Mouse (Mus musculus) liver, embryonic 13.5 days (tissue): ENCODE data around the gene Neu2. TPM values are rescaled to one million over a fixed set of nuclear protein-coding genes. Genes with fewer than 3 reads are reported as not detected.

Source experiments
- ATAC-seq: fragments of 200-750 bp; cut with Nextera tagmentation; 2 replicates; pipeline ENCODE4 v1.8.0; 2017; ENCODE audit warnings: low read depth, mild to moderate bottlenecking, moderate number of reproducible peaks, moderate library complexity
- DNase-seq: peaks from one replicate; pipeline ENCODE4 v3.0.0; 2022
- H3K27ac ChIP-seq: fragments of 300-500 bp; sonication (generic); 2 replicates; pipeline ENCODE4 v1.5.1; 2015; ENCODE audit warnings: moderate library complexity, mild to moderate bottlenecking, inconsistent platforms
- H3K27me3 ChIP-seq: fragments of 300-500 bp; sonication (generic); 2 replicates; pipeline ENCODE4 v1.6.1; 2015; ENCODE audit warnings: mild to moderate bottlenecking, inconsistent platforms
- H3K36me3 ChIP-seq: fragments of 300-500 bp; sonication (generic); 2 replicates; pipeline ENCODE4 v1.6.1; 2015; ENCODE audit warnings: mild to moderate bottlenecking, inconsistent platforms
- H3K4me1 ChIP-seq: fragments of 300-500 bp; sonication (generic); replicated peaks from 2 replicates; pipeline ENCODE4 v1.6.1; 2015; ENCODE audit warnings: inconsistent platforms
- H3K4me2 ChIP-seq: fragments of 300-500 bp; sonication (generic); 2 replicates; pipeline ENCODE4 v1.6.1; 2015; ENCODE audit warnings: inconsistent platforms, mild to moderate bottlenecking, moderate library complexity
- H3K4me3 ChIP-seq: fragments of 300-500 bp; sonication (generic); replicated peaks from 2 replicates; pipeline ENCODE4 v1.5.1; 2015; ENCODE audit warnings: mild to moderate bottlenecking, inconsistent platforms
- H3K9ac ChIP-seq: fragments of 300-500 bp; sonication (generic); 2 replicates; pipeline ENCODE4 v1.6.1; 2015; ENCODE audit warnings: mild to moderate bottlenecking, inconsistent platforms
- H3K9me3 ChIP-seq: fragments of 300-500 bp; sonication (generic); replicated peaks from 2 replicates; pipeline ENCODE4 v1.6.1; 2016; ENCODE audit warnings: inconsistent platforms
- WGBS: fragments of 180-500 bp; shearing (Covaris S2); methylation state at CpG from one replicate; pipeline ENCODE4 v1.1.7; 2015; ENCODE audit not compliant: insufficient replicate concordance; 5-methylcytosine and 5-hydroxymethylcytosine counted together
- polyA plus RNA-seq: library from polyadenylated mRNA; unstranded; fragments of >200 nt; fragmentation: Nextera tagmentation; extraction: Ambion mirVana; gene quantifications from 2 replicates; pipeline ENCODE4 v1.2.1, GENCODE M21; 2015

Neu2 gene
- polyA plus RNA-seq, 1 experiment from 2014 or later: 0.75 TPM

DNA sequence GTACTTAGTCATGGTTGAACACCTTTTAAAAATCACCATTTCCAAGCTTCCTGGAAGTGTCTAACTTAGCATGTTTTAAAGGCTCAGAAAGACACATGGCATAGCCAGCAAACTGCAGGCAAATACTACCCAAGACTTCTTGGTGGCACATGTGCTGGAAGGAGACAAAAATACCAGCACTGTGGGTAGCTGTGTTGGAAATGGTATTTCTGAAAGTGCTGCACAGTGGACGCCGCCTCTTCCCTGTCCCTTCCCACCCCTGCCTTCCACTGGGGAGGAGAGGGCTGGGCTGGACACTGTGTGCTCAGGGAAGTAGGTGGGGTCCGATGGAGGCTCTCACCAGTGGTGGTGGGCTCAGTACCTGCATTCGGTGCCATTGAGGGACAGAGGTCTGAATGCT, 4.2 kb upstream of the Neu2 start:
- Histone ChIP-seq H3K9me3 (no peaks in the 10 kb centered on the region), H3K4me1 (peaks cover 9% of the 10 kb centered on the region), H3K27me3 (peaks cover 44% of the 10 kb centered on the region), H3K4me2 (no peak overlapping the region), H3K9ac (no peak overlapping the region), H3K27ac (no peak overlapping the region), H3K4me3 (no peak overlapping the region), H3K36me3 (no peaks in the 10 kb centered on the region)
- DNase-seq: no peak
- 62% methylated on average over 4 of the region's 4 CpGs for WGBS
- no peak for ATAC-seq

- H3K36me3 ChIP-seq: no peaks in the 10 kb centered on the region
- H3K4me2 ChIP-seq: no peak overlapping the region
- H3K27me3 ChIP-seq: peaks cover 66% of the 10 kb centered on the region
- DNase-seq: no peak
- H3K27ac ChIP-seq: no peak overlapping the region
- H3K4me3 ChIP-seq: no peak overlapping the region
- ATAC-seq: no peak
- H3K9ac ChIP-seq: no peak overlapping the region
- H3K9me3 ChIP-seq: no peaks in the 10 kb centered on the region
- H3K4me1 ChIP-seq: peaks cover 9% of the 10 kb centered on the region
- 41% methylated on average over 6 of the region's 6 CpGs for WGBS
Observed at GRCm38 (mm10) chr1:87507857-87508256, 1.8 kb upstream of the Neu2 start.

- no peak for DNase-seq
- no peaks in the 10 kb centered on the region for H3K36me3 ChIP-seq
- H3K4me2 ChIP-seq: peak overlapping the region; percentile 75
- H3K4me3 ChIP-seq: peak overlapping the region; percentile 59
- no peak for ATAC-seq
- 17% methylated on average over 26 of the region's 26 CpGs for WGBS
- H3K9ac ChIP-seq: no peak overlapping the region
- H3K27ac ChIP-seq: no peak overlapping the region
- H3K27me3 ChIP-seq: peaks cover 66% of the 10 kb centered on the region
- H3K9me3 ChIP-seq: no peaks in the 10 kb centered on the region
- peaks cover 9% of the 10 kb centered on the region for H3K4me1 ChIP-seq
Observed at GRCm38 (mm10) chr1:87508591-87509560, 813 bp upstream of the Neu2 start.

DNA sequence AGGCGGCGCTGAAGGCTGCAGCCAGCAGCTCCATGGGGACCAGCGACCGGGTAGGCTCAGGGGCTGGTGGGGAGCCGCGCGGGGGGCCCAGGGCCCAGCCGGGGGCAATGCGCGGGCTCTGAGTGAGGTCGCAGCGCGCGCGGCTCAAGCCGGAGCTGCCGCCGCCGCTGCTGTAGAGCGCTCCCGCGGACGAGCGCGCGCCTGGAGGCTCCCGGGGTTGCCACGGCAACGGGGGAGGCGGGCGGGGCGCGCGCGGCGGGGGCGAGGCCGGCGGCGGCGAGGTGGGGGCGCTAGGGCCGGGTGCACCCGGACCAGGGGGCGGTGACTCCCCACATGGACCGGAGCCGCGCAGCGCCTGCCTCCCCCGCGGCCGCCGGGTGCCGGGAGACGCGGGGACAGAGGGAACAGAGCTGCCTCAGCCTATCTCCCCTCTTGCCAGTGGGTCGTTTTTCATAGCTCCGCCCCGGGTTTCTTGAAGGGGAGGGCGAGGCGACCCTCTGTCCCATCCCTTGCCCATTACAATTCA, 540 bp downstream of the Neu2 start:
- DNase-seq: no peak
- 0 out of 2 replicates have a peak, but pooled peaks have one; percentile 20 for ATAC-seq
- Histone ChIP-seq H3K4me1 (peaks cover 9% of the 10 kb centered on the region), H3K9me3 (no peaks in the 10 kb centered on the region), H3K27ac (no peak overlapping the region), H3K9ac (peak overlapping the region; percentile 36; the same call in 1 of the 2 replicates), H3K4me2 (peak overlapping the region; percentile 75), H3K27me3 (peaks cover 63% of the 10 kb centered on the region), H3K4me3 (peak overlapping the region; percentile 59), H3K36me3 (no peaks in the 10 kb centered on the region)
- under 1% methylated on average over 50 of the region's 61 CpGs for WGBS

GRCm38 (mm10) chr1:87510845-87511244, 1.2 kb downstream of the Neu2 start:
- Histone ChIP-seq H3K4me3 (0 out of 2 replicates have a peak overlapping the region, but pooled peaks have one; percentile 59), H3K4me1 (peaks cover 9% of the 10 kb centered on the region), H3K9me3 (no peaks in the 10 kb centered on the region), H3K36me3 (no peaks in the 10 kb centered on the region), H3K27ac (no peak overlapping the region), H3K27me3 (peaks cover 59% of the 10 kb centered on the region), H3K4me2 (no peak overlapping the region; the same call in 1 of the 2 replicates), H3K9ac (no peak overlapping the region)
- DNase-seq (no peak), ATAC-seq (no peak)
- WGBS: 23% methylated on average over 5 of the region's 5 CpGs

- no peaks in the 10 kb centered on the region for H3K4me1 ChIP-seq
- H3K36me3 ChIP-seq: no peaks in the 10 kb centered on the region
- no peak for DNase-seq
- no peak overlapping the region for H3K27ac ChIP-seq
- H3K27me3 ChIP-seq: no peaks in the 10 kb centered on the region
- ATAC-seq: no peak
- H3K4me2 ChIP-seq: no peak overlapping the region
- H3K9ac ChIP-seq: no peak overlapping the region
- no peak overlapping the region for H3K4me3 ChIP-seq
- H3K9me3 ChIP-seq: no peaks in the 10 kb centered on the region
Observed at GRCm38 (mm10) chr1:87520467-87520866, 10.8 kb downstream of the Neu2 start.

DNA sequence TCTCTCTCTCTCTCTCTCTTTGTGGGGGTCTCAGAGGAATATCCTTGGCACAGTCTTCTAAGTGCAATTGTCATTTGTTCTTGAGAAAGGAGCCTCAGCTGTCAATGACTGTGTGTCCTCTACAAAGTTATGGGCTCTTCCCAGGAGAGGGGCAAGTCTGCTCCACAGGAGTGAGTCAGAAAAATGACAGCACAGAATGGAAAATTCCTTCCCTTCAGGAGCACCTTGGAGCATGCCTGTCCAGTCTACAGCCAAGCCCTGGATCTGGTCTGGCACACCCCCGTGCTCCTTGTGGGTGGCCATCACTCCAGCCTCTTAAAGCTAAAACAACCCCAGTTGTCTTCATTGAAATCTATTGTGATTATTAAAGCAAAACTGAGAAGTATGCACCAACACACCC, 11.8 kb downstream of the Neu2 start:
- H3K4me1 ChIP-seq: no peaks in the 10 kb centered on the region
- no peak overlapping the region for H3K4me2 ChIP-seq
- no peak overlapping the region for H3K9ac ChIP-seq
- no peak overlapping the region for H3K27ac ChIP-seq
- DNase-seq (no peak), ATAC-seq (no peak)
- H3K27me3 ChIP-seq: no peaks in the 10 kb centered on the region
- 45% methylated on average over 1 of the region's 1 CpGs for WGBS
- no peaks in the 10 kb centered on the region for H3K9me3 ChIP-seq
- no peak overlapping the region for H3K4me3 ChIP-seq
- no peaks in the 10 kb centered on the region for H3K36me3 ChIP-seq

DNA sequence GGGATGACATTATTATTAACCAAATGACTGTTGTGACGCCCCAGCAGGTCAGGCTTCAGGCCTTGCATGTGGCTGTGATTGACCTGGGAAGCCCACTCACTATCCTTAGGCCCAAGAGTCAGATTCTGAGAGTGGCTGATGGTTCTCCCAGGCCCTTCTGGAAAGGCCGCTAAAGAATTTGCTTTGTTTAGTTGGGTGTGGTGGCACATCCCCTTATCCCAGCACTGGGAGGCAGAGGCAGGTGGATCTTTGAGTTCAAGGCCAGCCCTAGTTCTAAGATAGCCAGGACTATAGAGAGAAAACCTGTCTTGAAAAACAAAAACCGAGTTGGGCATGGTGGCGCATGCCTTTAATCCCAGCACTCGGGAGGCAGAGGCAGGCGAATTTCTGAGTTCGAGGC, 15.4 kb downstream of the Neu2 start:
- Histone ChIP-seq H3K4me3 (no peak overlapping the region), H3K27ac (no peak overlapping the region), H3K4me2 (no peak overlapping the region), H3K9ac (no peak overlapping the region), H3K4me1 (no peaks in the 10 kb centered on the region), H3K27me3 (no peaks in the 10 kb centered on the region), H3K36me3 (no peaks in the 10 kb centered on the region), H3K9me3 (no peaks in the 10 kb centered on the region)
- WGBS: 74% methylated on average over 7 of the region's 7 CpGs
- ATAC-seq: no peak
- DNase-seq: no peak

DNA sequence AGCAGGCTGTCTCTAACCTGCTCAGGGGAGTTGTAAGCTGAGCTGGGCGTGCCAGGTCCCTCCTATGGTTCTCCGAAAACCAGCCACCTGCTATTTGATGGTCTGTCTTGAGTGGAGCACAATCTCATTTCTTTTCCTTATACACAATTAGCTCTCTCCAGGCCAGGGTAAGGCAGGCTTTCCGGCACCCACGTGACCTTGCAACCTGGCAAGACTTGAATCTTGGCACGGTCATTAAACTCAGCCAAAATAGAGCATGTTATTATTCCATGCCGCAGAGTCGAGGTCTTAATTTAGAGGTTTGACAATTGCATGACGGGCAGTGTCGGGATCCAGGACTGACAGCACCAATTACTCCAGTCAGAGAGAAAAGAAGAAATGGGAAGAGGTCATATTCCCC, 17.5 kb downstream of the Neu2 start:
- no peak overlapping the region for H3K4me2 ChIP-seq
- H3K9me3 ChIP-seq: no peaks in the 10 kb centered on the region
- no peak for ATAC-seq
- H3K4me3 ChIP-seq: no peak overlapping the region
- no peaks in the 10 kb centered on the region for H3K4me1 ChIP-seq
- 70% methylated on average over 9 of the region's 9 CpGs for WGBS
- H3K27me3 ChIP-seq: no peaks in the 10 kb centered on the region
- no peak overlapping the region for H3K9ac ChIP-seq
- H3K27ac ChIP-seq: no peak overlapping the region
- no peaks in the 10 kb centered on the region for H3K36me3 ChIP-seq
- no peak for DNase-seq

GRCm38 (mm10) chr1:87532346-87532745, 22.7 kb downstream of the Neu2 start:
- no peaks in the 10 kb centered on the region for H3K36me3 ChIP-seq
- no peak for DNase-seq
- no peaks in the 10 kb centered on the region for H3K9me3 ChIP-seq
- H3K9ac ChIP-seq: no peak overlapping the region
- H3K4me1 ChIP-seq: 0 out of 2 replicates have a peak, but pooled peaks cover 3% of the 10 kb centered on the region
- no peak overlapping the region for H3K4me2 ChIP-seq
- H3K27me3 ChIP-seq: no peaks in the 10 kb centered on the region
- H3K4me3 ChIP-seq: no peak overlapping the region
- 57% methylated on average over 4 of the region's 4 CpGs for WGBS
- peak; percentile 78 for ATAC-seq
- H3K27ac ChIP-seq: no peak overlapping the region

GRCm38 (mm10) chr1:87534118-87534517, 24.4 kb downstream of the Neu2 start:
- H3K27ac ChIP-seq: no peak overlapping the region
- 0 out of 2 replicates have a peak, but pooled peaks cover 3% of the 10 kb centered on the region for H3K4me1 ChIP-seq
- no peak overlapping the region for H3K4me2 ChIP-seq
- H3K4me3 ChIP-seq: no peak overlapping the region
- 52% methylated on average over 3 of the region's 3 CpGs for WGBS
- H3K9me3 ChIP-seq: no peaks in the 10 kb centered on the region
- DNase-seq (no peak), ATAC-seq (no peak)
- no peaks in the 10 kb centered on the region for H3K36me3 ChIP-seq
- H3K27me3 ChIP-seq: no peaks in the 10 kb centered on the region
- H3K9ac ChIP-seq: no peak overlapping the region
